Mouse (Mus musculus): ENCODE measurements at regions not wholly inside any gene's neighbourhood (a gene's known extent, or its start where the extent isn't known, plus 50 kb on each side); places are given as distances from the start of the nearest gene placed in this dataset.

DNA sequence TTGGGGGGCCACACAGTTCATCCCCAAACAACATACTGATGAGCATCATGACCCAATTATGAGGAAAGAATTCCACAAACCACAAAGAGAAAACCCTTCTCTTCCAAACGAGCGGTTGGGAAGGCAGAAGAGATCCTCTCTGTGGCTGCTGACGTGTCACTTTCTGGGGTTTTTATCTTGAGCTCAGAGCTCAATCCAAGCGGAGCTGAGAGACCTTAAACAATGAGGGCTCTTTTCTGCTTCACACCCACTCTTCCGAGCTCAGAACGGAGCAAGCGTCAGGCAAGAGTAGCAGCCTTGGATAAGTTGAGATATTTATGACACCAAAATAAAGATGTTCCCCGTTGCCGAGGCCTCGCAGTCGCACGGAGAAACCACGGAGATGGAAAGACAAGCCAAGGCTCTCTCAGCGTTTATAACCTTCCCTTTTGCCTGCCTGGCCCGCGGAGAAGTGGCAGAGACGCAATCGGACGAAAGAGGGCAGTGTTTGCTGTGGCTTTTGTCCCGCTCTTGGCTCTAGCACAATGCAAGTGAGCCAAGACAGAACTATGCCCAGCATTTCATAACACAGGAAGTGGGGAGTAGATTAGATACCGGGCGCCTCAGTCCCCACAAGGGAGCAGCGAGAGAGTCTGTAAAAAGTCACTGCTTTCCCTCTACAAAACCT is 100.7 kb downstream of the Chic2 start:
- peak; percentile 69 for DNase-seq (ENCODE audit: low read depth, low spot score)

DNA sequence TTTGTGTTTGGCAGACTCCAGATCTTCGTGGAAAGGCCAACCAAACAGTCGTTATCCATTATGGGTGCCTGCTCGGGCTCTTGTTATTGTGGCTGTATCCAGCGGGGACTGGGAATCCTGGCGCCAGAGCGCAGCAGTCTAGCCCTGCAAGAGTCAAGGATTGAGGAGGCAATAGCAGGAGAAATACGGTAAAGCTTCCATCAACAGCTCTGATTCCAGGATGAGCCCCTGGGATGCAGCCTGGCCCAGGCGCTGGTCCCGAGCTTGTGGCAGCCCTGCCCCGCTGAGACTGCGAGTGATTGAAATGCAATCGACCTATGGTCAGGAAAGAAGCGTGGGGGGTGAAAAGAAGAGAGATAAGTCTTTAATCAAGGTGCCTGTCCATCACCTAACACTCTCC is 103.1 kb downstream of the Chic2 start:
- DNase-seq (ENCODE audit: low read depth, low spot score): peak; percentile 32

DNA sequence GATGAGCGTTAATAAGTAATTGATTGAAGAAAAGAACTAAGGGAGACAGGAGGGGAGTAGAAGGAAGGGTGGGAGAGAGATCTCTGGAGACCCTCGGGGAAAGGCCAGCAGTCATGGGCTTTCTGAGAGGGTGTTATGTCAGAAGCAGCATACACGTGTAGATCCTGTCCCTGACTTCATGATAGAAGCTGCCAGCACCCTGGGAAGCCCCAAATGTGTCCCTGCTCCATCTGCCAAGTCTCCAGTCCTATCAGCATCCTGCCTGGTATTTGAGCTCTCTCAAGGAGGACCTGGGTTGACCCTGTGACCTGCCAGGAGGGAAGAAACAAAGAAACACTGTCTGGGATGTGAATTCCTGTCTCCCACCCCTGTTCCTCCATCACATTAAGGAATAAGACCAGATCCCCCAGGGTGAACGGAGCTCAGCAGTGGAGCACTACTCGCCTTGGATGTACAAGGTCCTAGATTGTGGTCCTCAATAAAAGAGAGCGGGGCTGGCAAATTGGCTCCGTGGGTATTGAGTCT is 107.1 kb downstream of the Chic2 start:
- no peak for DNase-seq (ENCODE audit: low read depth, low spot score)

DNA sequence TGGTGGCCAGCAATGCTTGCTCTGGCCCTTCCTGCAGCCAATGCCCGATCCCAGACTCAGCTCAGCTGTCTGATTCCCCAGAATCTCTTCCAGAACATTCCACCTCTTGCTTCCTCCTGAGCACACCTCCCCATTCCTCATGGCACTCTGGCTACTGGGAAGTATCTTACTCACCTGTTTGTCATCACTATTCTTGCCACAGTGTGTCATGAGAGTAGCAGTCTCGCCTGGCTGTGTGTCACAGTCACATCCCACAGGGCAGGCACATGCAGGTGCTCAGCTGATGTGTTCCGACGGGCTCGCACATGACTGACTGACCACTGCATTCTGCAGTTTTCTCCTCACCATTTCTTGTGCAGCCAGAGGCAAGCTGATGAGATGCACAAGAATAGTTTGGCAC is 108.5 kb downstream of the Chic2 start:
- no peak for DNase-seq (ENCODE audit: low read depth, low spot score)

DNA sequence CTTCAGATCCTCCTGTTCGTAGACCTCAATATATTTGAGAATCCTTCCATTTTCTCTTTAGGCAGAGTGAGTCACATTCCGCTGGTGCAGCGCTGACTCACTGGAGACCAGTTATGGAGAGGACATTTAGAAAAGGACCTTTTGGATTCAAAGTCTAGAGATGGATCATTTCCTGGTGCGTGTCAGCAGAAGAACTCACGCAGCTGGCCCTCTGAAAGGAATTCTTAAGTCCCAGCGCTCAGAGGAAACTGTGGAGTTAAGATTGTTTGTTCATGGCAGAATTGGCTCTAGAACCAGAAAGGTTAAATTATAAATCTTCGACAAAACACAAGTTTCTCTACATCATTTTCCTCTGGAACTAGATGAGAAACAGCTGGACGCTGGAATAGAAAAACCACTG is 108.9 kb downstream of the Chic2 start:
- DNase-seq (ENCODE audit: low read depth, low spot score): no peak

DNA sequence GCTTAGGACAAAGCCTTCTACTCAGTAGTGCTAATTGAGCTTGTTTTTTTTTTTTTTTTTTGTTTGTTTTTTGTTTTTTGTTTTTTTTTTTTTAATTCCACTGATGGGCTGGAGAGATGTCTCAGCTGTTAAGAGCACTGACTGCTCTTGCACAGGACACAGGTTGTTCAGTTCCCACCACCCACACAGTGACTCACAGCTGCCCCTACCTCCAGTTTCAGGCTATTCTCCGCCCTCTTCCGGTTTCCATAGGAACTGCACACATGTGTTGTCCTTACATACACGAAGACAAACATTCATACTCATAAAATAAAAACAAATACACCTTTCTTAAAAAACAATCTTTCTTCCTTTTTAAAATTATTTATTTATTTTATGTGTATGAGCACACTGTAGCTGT is 111.3 kb downstream of the Chic2 start:
- DNase-seq (ENCODE audit: low read depth, low spot score): peak; percentile 15

DNA sequence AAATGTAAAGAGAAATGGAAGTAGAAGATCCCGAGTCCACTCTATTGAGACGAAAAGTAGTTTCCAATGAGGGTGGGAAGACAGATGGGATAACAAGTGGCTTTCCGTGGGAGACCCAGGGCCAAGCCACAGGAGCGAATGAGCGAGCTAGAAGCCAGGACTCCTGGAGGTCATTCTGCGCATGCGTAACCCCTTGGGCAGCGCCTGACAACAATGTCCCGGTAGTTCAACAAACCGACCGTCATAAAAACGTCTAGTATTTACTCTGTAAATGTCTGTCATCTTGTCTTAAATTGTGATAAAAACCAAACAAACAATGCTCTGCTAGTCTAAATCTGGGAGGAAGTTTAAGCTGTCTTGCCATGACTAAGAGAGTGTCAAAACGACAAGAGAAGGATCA is 112.4 kb downstream of the Chic2 start:
- DNase-seq (ENCODE audit: low read depth, low spot score): no peak

DNA sequence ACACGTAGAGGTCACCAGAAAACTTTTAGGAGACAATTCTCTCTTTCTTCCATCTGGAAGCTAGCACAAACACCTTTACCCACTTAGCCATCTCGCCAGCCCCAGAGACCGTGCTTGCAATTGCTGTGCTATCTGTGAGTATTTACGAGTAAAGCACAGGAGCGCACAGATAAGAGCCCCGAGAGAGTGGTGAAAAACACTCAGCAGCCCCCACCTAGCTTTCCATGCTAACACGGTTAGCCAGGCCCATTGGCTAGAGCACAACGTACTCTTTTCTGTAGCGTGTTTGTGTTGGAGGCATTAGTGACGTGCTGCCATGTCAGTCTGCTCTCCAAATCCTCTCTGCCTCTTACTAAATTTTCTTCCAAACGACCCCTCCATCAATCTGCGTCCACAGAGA is 112.8 kb downstream of the Chic2 start:
- DNase-seq (ENCODE audit: low read depth, low spot score): no peak

DNA sequence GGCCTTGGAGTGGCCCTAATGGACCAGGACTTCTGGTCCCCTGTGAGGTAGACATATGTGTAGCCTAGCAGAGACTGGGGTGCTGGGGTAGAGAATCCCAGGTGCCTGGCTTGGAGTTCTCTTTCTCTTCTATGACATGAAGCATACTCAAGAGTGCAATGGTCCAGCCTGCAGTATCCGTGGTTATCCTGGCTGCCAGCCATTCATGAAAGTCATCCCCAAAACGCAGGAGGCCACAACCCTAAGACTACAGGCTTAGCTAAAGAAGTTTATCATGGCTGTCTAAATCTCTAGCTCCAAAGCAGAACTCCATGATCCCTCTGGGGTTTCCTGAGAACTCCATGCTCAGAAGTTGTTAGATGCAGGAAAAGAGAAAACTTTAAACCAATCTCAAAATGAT is 117.0 kb downstream of the Chic2 start:
- DNase-seq (ENCODE audit: low read depth, low spot score): no peak

DNA sequence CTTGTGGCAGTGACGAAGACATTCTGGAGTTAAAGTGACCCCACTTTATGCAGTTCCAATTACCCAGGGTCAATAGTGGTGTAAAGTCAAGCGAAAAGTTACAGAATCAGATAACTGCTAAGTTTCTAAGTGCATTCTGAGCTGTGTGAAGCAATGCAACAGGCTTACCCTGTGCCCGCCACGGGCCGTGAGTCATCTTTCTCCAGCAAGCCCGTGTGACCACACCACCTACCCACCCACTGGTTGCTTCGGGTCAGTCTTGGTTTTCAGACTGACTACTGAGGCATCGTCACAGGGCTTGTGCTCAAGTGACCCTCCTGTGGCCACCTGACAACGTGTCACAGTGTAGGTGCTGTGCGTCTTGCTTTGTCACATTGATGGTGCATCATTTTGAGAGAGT is 118.8 kb downstream of the Chic2 start:
- no peak for DNase-seq (ENCODE audit: low read depth, low spot score)

DNA sequence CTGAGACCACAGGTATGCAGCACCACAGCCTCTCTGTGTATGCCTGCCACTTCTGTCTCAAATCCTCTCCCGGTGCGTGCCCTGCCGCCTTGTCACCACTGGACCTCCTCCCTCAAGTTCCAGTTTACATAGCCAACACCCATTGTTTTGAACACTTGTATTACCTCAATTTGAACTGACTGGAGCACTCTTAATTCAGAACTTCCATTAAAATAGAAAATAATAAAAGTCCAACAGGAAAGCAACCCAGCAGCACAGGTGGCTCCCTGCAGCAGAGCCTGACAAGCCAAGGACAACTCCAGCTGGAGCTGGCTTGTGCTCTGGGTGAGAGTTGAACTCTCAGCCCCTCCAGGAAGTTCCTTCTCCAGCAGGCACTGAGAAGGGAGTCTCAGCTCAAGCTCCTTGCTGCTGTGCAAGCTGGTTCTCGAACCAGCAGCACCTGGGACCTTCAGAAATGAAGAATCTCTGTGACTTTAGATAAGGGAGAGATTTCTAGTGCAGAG is 120.5 kb downstream of the Chic2 start:
- DNase-seq (ENCODE audit: low read depth, low spot score): no peak

DNA sequence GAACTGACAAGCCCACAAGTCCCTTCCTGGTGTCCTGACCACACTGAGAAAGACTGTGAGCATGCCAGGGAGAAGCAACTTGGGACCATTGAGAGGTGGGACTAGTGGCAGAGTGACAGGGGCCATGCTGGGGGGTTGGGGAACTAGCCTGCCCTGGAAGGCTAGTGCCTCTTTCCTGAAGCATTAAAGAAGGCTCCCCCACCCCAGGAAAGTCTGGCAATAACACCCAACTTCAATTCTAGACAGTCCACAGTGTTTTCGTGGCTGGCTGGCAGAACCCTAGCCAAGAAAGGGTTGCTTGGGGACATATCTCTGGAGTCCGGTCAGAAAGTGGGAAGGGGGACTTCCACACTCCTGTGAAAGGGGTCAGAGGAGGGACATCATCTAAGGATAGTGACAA is 121.2 kb downstream of the Chic2 start:
- DNase-seq (ENCODE audit: low read depth, low spot score): no peak

DNA sequence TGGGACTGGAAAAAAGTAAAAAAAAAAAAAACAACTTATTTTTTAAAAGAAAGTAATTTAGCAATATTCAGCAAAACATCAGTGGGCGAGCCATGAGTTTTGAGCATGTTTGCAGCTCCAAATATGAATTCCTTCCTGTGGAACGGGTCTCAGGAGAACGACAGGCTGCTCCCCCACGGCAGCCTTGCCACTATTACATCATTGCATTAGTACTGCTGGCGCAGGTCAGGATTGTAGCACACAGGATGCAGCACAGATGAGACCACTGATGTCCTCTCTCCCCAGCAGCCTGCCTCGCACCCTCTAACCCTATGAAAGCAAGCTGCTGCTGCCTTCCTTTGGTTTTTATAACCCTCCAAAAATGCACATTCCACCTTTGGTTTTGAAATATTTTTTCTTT is 121.7 kb downstream of the Chic2 start:
- no peak for DNase-seq (ENCODE audit: low read depth, low spot score)

DNA sequence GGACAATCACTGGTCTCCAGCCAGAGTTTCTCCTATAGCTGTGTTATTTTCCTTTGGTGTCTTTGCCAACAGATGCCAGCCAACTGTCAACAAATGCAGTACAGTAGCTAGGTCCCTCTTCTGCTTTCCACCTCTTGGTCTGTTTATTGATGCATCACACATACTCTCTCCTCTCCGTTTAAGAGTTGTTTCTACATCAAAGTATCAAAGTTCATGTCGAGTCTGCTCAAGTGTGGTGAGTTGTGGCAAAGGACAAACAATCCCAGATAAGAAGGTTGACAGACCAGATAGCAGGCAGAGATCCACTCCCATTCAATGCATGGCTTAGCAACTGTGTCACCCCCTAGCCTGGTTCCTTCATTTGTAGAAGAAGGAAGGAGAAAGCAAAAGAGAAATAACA is 123.6 kb downstream of the Chic2 start:
- no peak for DNase-seq (ENCODE audit: low read depth, low spot score)

DNA sequence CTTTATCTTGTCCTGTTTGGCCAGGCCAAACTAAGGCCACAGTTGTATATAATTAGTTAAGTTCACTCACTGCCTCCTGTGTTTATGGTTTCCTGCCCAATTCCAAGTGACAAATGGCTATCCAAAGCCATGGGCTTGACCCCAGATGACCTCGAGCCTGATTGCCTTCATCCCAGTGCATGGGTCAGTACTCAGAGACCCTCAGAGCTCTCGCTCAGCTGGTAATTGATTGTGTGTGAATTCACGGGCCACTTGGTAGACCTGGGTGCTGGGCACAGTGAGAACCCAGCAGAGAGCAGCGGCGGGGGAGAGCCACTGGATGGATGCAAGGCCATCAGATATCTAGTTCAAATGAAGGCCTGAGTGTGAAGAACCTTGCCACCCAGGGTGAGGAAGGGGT is 124.1 kb downstream of the Chic2 start:
- no peak for DNase-seq (ENCODE audit: low read depth, low spot score)

DNA sequence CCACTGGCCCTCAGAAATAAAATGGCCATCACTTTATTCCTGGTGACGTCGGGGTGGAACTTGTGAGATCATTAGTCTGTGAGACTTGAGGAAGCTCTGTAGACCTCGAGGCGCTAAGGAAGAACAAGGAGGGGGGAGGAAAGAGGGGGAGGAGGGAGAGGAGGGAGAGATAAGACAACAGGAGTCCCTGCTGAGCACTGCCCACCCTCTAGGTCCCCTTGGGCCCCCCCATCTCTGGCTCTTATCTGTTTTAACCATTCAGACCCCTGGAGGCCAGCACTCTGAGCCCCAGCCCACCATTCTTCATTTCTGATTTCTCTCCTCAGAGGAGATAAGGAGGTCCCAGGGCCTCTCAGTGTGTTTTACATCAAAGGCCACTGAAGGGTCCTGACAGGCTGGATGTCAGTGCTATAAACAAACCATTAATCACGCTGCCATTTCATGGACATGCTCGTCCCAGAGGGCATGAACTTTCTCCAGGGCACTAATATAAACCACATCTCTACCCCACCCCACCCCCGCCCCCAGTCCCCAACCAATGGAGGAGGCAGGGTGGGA is 139.0 kb downstream of the Chic2 start:
- no peak for DNase-seq (ENCODE audit: low read depth, low spot score)

DNA sequence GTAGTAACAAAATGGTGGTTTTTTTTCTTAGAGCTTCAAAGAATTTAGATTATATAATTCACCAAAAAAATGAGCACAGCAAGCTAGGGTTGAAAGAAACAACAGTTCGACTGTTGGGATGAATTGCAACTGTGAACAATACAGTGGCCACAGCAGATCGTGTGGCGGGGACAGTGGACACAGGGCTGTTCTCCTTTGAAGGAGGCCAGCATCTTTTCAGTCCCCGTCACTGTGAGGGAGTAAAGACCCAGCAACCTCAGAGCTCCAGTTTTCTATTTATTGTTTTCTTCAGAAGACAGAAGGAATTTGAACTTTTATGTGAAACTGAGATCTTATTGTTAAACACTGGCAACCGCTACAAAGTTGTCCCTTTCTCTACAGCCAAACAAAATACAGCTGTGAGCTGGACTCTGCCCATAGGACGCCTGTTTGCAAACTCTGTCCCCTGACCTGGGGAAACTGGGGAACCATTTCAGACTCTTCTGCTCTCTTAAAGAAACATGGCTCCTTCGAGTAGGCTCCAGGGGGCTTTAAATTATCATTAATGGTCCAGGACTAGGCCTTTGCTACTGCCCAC is 139.6 kb downstream of the Chic2 start:
- no peak for DNase-seq (ENCODE audit: low read depth, low spot score)

DNA sequence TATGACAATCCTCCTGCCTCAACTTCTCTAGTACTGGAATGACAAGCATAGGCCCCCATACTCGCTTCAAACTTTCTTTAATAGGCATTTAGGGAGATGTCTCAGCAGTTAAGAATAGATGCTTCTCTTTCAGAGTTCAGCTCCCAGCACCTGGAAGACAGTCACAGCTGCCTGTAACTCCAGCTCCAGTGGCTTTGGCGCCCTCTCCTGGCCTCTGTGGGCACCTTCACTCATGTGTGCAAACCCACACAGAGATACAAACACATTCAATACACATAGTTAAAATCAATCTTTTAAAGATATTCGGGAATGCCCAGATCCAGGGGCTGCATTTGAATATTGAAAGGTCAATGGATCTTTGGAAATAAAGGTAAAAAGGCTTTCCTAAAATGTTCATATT is 140.2 kb downstream of the Chic2 start:
- peak; percentile 55 for DNase-seq (ENCODE audit: low read depth, low spot score)

DNA sequence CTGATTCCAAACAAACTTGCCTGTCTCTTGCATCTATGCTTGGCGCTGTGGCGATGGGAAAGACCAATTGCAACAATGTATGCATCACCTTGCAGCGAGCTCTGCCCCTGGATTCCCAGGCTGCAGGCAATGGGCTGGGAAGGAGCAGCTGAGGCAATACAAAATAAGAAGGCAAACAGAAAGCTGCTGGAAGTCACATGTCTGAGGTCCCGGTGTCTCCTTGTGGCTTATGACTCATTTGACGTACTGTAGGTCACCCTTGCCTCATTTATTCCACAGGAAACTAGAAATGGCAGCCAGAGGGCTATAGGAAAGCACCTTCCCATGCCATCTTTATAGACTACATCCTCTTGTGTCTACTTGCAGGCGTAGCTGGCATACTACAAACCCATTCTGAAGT is 140.9 kb downstream of the Chic2 start:
- no peak for DNase-seq (ENCODE audit: low read depth, low spot score)

DNA sequence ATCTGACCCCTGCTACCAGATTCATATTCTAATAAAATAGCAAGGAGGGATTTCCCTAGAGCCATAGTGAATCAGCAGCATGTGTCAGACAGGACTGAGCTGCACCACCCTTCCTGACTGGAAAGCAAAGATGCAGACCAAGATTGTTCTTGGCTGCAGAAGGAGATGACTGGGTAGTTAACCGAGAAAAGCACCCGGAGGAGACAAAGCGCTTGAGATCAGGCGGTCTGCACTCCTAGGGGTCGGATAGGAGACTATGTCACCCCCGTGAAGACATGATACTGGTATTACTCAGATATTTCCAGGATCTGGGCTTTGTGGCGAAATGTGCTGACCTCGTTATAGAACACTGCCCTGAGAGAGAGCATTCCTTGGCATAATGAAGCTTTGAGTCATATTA is 147.4 kb downstream of the Chic2 start:
- DNase-seq (ENCODE audit: low read depth, low spot score): no peak

DNA sequence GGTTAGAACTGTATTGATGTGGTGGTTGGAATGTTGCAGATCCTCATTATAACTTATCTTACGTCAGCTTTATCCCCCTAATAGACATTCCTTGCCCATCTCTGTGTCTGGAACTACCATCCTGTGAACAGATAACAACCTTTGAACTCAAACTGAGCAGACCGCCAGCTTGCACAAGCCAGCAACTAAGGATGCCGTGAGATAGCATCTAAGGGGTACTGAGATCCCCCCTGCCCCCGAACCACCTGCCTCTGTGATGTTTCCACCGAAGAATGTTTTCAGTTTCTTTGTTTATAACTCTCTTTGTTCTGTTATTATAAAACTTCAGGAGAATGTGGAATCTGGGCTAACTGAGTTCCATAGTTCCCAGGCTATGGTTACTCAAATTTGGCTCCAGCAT is 151.3 kb downstream of the Chic2 start:
- DNase-seq (ENCODE audit: low read depth, low spot score): no peak

DNA sequence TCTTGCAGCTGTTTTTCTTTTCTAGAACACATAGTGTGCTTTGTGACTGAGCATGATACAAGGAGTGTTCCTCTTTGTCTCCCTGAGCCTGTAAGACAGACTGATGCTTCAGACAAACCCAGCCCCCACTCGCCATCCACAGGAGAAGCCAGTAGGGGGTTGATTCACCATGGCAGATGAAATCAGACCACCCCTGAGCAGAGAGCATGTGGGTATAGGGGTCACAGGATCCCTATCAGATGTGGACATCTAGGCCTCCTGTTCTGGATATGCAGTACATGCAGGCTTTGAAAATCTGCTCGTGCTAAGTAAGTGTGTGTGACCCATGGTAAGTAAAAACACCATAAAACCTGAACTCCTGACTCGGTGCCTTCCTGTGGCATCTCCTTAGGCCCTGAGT is 153.0 kb downstream of the Chic2 start:
- no peak for DNase-seq (ENCODE audit: low read depth, low spot score)

DNA sequence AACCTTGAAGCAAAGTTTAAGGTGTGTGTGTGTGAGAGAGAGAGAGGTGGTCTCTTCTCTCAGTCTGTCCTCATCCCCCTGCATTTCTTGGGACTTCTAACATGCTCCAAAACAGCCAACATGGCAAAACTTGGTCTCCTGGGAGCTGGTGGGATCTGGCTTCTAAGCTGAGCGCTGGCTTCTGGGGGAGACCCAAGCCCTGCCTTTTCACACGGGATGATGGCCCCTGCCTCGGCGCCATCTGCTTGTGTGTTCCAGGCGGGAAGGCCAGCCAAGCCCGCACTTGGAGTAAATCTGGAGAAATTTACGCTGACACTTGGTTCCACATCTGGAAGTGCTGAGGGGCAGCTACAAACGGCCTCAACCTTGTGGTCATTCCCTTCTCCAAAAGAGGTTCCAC is 155.6 kb downstream of the Chic2 start:
- no peak for DNase-seq (ENCODE audit: low read depth, low spot score)
